ENCODE assay signal across 12 mouse cellular contexts in genomic region chr4:58670906-58671250, GRCm38 (mm10).
A peak's percentile ranks its signal among the peaks of the same experiment; 100 is the strongest.
DNase-seq lines count a peak whose midpoint lies in the region; ATAC-seq lines count a peak whose summit lies in the region.
"Had no signal": no experiment of that assay in that cellular context is flagged by ENCODE, and none has a peak within 500 bp of the region (broad histone marks: within the 10 kb centered on the region; RNA-seq: fewer than 3 reads in every experiment).

No protein-coding gene starts in this region.

- peaks cover 2% of the 10 kb centered on the region; the same call in 1 of the 2 replicates for H3K4me1 ChIP-seq in heart, embryonic 16.5 days (ENCODE audit: control insufficient read depth, insufficient read depth, low read length)
- H3K4me1 ChIP-seq in forebrain, embryonic 12.5 days: peaks cover 22% of the 10 kb centered on the region
- peaks cover 52% of the 10 kb centered on the region for H3K4me1 ChIP-seq in limb, embryonic 13.5 days

- peak overlapping the region; percentile 28; the same call in 1 of the 2 replicates for H3K4me2 ChIP-seq in heart, embryonic 16.5 days (ENCODE audit: low read depth, low read length)
- peak overlapping the region; percentile 42 for H3K4me2 ChIP-seq in forebrain, embryonic 12.5 days
- peak overlapping the region; percentile 51 for H3K4me2 ChIP-seq in limb, embryonic 13.5 days (replicated peaks)

- no peak for DNase-seq in heart, postnatal 14 days
- peak; percentile 6 for DNase-seq in MN1 (ENCODE audit: low spot score)
- no peak for DNase-seq in ovary, postnatal 10 days (ENCODE audit: low spot score)
- DNase-seq in ovary, postnatal 14 days (ENCODE audit: low spot score): no peak
- DNase-seq in spleen, adult 12 weeks (ENCODE audit: low spot score): no peak
- DNase-seq: right cerebral cortex, postnatal 4 days; thymus, postnatal 4 days had no signal

- ATAC-seq in heart, embryonic 16.5 days (replicated peaks; ENCODE audit: extremely low read depth, insufficient read depth, low FRiP score): no peak
- peak; percentile 76 for ATAC-seq in forebrain, embryonic 12.5 days (ENCODE audit: low FRiP score)
- ATAC-seq in limb, embryonic 13.5 days (ENCODE audit: low FRiP score, low read depth): 0 out of 2 replicates have a peak, but pooled peaks have one; percentile 4
- ATAC-seq: CD4-positive, CD25-positive, alpha-beta regulatory T cell, adult 4 months had no signal

- intact Hi-C loops in heart, postnatal 14 days (cut with DNase I): no loop called here

- H3K4me3 ChIP-seq in heart, embryonic 16.5 days (ENCODE audit: low read length): no peak overlapping the region
- H3K4me3 ChIP-seq in forebrain, embryonic 12.5 days (replicated peaks): no peak overlapping the region; the same call in 1 of the 2 replicates
- H3K4me3 ChIP-seq in limb, embryonic 13.5 days: no peak overlapping the region
- H3K4me3 ChIP-seq: erythroblast, embryonic 14.5 days had no signal

- H3K9me3 ChIP-seq in heart, embryonic 16.5 days (replicated peaks; ENCODE audit: control insufficient read depth, low read length): no peaks in the 10 kb centered on the region
- H3K9me3 ChIP-seq in forebrain, embryonic 12.5 days: no peaks in the 10 kb centered on the region
- H3K9me3 ChIP-seq in limb, embryonic 13.5 days: no peaks in the 10 kb centered on the region

- no peaks in the 10 kb centered on the region for H3K36me3 ChIP-seq in heart, embryonic 16.5 days (ENCODE audit: control insufficient read depth, insufficient read depth)
- no peaks in the 10 kb centered on the region for H3K36me3 ChIP-seq in forebrain, embryonic 12.5 days (replicated peaks)
- no peaks in the 10 kb centered on the region for H3K36me3 ChIP-seq in limb, embryonic 13.5 days

- H3K27me3 ChIP-seq in heart, embryonic 16.5 days (ENCODE audit: control insufficient read depth, insufficient read depth, low read length): no peaks in the 10 kb centered on the region
- peaks cover 21% of the 10 kb centered on the region for H3K27me3 ChIP-seq in forebrain, embryonic 12.5 days
- H3K27me3 ChIP-seq in limb, embryonic 13.5 days: no peaks in the 10 kb centered on the region

- WGBS in heart, embryonic 16.5 days: 35% methylated on average over 6 of the region's 6 CpGs
- 2% methylated on average over 6 of the region's 6 CpGs for WGBS in forebrain, embryonic 12.5 days
- 4% methylated on average over 6 of the region's 6 CpGs for WGBS in limb, embryonic 13.5 days

- no peak overlapping the region for H3K27ac ChIP-seq in heart, embryonic 16.5 days (ENCODE audit: low read length)
- peak overlapping the region; percentile 73 for H3K27ac ChIP-seq in forebrain, embryonic 12.5 days
- H3K27ac ChIP-seq in limb, embryonic 13.5 days: peak overlapping the region; percentile 86

- no peak overlapping the region for H3K9ac ChIP-seq in heart, embryonic 16.5 days (ENCODE audit: low read length)
- H3K9ac ChIP-seq in forebrain, embryonic 12.5 days: no peak overlapping the region
- 0 out of 2 replicates have a peak overlapping the region, but pooled peaks have one; percentile 31 for H3K9ac ChIP-seq in limb, embryonic 13.5 days
